Mouse (Mus musculus) ES-E14 (cell line): ENCODE data around the gene Ppp1r1c. TPM values are rescaled to one million over a fixed set of nuclear protein-coding genes. Genes with fewer than 3 reads are reported as not detected.

ENCODE experiments used
- DNase-seq: peaks from one replicate; pipeline ENCODE4 v3.0.0-alpha.2; 2013; ENCODE audit warnings: low read depth, low spot score
- H3K27ac ChIP-seq: 2 replicates; pipeline ENCODE4 v1.5.1; 2012; ENCODE audit warnings: low read depth, mild to moderate bottlenecking, low read length, moderate library complexity, mixed read lengths; ENCODE audit not compliant: poor library complexity, insufficient read depth, severe bottlenecking
- H3K36me3 ChIP-seq: 2 replicates; pipeline ENCODE4 v1.6.1; 2012; ENCODE audit warnings: mild to moderate bottlenecking, low read length, moderate library complexity, mixed read lengths; ENCODE audit not compliant: control insufficient read depth, poor library complexity, insufficient read depth, severe bottlenecking
- H3K4me1 ChIP-seq, 2 experiments: fragments of 150-350 bp in 1 of 2; sonication (generic) in 1 of 2; 2 replicates each; pipeline ENCODE4 v1.6.1; 2012; ENCODE audit warnings: low read length in 2 of 2, mild to moderate bottlenecking in 1 of 2, mixed read lengths in 1 of 2; ENCODE audit not compliant: control insufficient read depth in 2 of 2, insufficient read depth in 2 of 2, poor library complexity in 1 of 2
- H3K4me3 ChIP-seq, 2 experiments: fragments of 150-350 bp in 1 of 2; sonication (generic) in 1 of 2; 2 replicates each; pipeline ENCODE4 v1.5.1; 2012; ENCODE audit warnings: low read length in 2 of 2, low read depth in 1 of 2, mild to moderate bottlenecking in 1 of 2, mixed read lengths in 1 of 2; ENCODE audit not compliant: insufficient read depth in 1 of 2, poor library complexity in 1 of 2, severe bottlenecking in 1 of 2
- H3K9ac ChIP-seq: 2 replicates; pipeline ENCODE4 v1.6.1; 2012; ENCODE audit warnings: low read depth, mild to moderate bottlenecking, low read length, mixed read lengths; ENCODE audit not compliant: poor library complexity, insufficient read depth, severe bottlenecking
- H3K9me3 ChIP-seq: fragments of 150-350 bp; sonication (generic); 2 replicates; pipeline ENCODE4 v1.6.1; 2012; ENCODE audit warnings: low read depth, mild to moderate bottlenecking, low read length; ENCODE audit not compliant: control insufficient read depth, insufficient read depth
- CHD2 ChIP-seq: IDR thresholded peaks from 2 replicates; pipeline ENCODE4 v1.6.1; 2014; ENCODE audit warnings: mild to moderate bottlenecking, low read depth, low read length, inconsistent platforms
- HCFC1 ChIP-seq: IDR thresholded peaks from 2 replicates; pipeline ENCODE4 v1.6.1; 2012; ENCODE audit warnings: low read length, inconsistent platforms, borderline replicate concordance; ENCODE audit not compliant: insufficient read depth
- MAFK ChIP-seq: IDR thresholded peaks from 2 replicates; pipeline ENCODE4 v1.6.1; 2014; ENCODE audit warnings: mild to moderate bottlenecking, low read depth, low read length, inconsistent platforms; ENCODE audit not compliant: insufficient read depth
- ZC3H11A ChIP-seq: IDR thresholded peaks from 2 replicates; pipeline ENCODE4 v1.6.1; 2012; ENCODE audit warnings: low read depth, mild to moderate bottlenecking, inconsistent platforms, low read length, borderline replicate concordance
- ZNF384 ChIP-seq: IDR thresholded peaks from 2 replicates; pipeline ENCODE4 v1.6.1; 2012; ENCODE audit warnings: low read depth, low read length, inconsistent platforms
- in situ Hi-C, 2 experiments: fragments of 600-800 bp; cut with MboI; formaldehyde crosslinking; loops; one replicate each; pipeline ENCODE4 v1.15.1; 2025; ENCODE audit warnings: low sequenced_read_pairs in 2 of 2, inconsistent platforms in 1 of 2; ENCODE audit not compliant: unreplicated experiment in 2 of 2
- total RNA-seq: library from RNA; depleted of rRNA; stranded (reverse); fragments of 300-350 nt; gene quantifications from 2 replicates; pipeline ENCODE4 v1.2.3, GENCODE M21; 2012

Ppp1r1c gene
- total RNA-seq, 1 experiment: not detected

DNA sequence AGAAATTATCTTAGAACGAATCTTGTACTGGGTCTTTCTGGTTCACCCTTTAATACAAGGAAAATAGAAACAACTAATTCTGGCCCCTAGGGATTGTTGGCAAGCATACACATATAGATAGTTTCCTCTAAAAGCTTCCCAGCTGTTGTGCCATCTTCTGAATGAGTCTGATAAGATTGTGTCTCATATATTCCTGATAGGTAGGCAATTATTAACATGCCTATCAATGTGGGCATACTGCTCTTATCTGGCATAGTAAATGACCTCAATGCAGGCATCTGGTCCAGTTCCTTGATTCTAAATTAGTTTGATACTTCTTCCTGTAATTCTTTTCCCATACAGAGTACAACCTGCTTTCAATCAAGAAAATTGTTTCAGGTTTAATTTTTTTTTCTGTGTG lies 14.8 kb downstream of the Ppp1r1c start:
- H3K9ac ChIP-seq: no peak overlapping the region
- no peaks in the 10 kb centered on the region for H3K4me1 ChIP-seq
- H3K36me3 ChIP-seq: no peaks in the 10 kb centered on the region
- in situ Hi-C loops: no loop called here
- H3K27ac ChIP-seq: no peak overlapping the region
- H3K9me3 ChIP-seq: no peaks in the 10 kb centered on the region
- DNase-seq: no peak
- TF ChIP-seq CHD2 (no peak), ZNF384 (no peak), HCFC1 (no peak), ZC3H11A (no peak), MAFK (no peak)
- no peak overlapping the region for H3K4me3 ChIP-seq

GRCm38 (mm10) chr2:79738958-79739357 lies 31.4 kb downstream of the Ppp1r1c start:
- no peak overlapping the region for H3K27ac ChIP-seq
- TF ChIP-seq HCFC1 (no peak), MAFK (no peak), ZNF384 (no peak), CHD2 (no peak), ZC3H11A (no peak)
- in situ Hi-C loops: no loop called here
- DNase-seq: no peak
- no peaks in the 10 kb centered on the region for H3K4me1 ChIP-seq
- no peaks in the 10 kb centered on the region for H3K36me3 ChIP-seq
- H3K4me3 ChIP-seq: no peak overlapping the region
- H3K9me3 ChIP-seq: no peaks in the 10 kb centered on the region
- H3K9ac ChIP-seq: no peak overlapping the region

DNA sequence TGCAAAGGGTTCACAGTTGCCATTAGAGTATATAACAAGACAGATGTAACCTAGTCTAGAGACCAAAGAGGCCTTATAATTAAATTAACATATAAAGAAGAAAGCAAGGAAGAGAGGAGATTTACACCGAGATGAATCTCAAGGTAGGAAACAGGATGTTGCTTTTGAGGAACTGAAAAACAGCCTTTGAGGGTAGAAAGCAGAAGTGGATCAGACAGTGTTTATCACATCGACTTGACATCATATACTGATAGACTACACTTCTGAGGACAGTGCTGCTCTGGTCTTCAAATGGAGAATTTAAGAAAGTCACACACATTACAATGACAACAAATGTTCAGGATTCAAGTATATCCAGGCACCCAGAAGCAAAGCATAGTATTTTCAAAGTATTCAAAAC lies 34.4 kb downstream of the Ppp1r1c start:
- no peaks in the 10 kb centered on the region for H3K9me3 ChIP-seq
- H3K36me3 ChIP-seq: no peaks in the 10 kb centered on the region
- H3K27ac ChIP-seq: no peak overlapping the region
- in situ Hi-C loops: no loop called here
- no peak for DNase-seq
- TF ChIP-seq ZC3H11A: no peak
- TF ChIP-seq CHD2: no peak
- TF ChIP-seq MAFK: no peak
- no peak for TF ChIP-seq HCFC1
- no peak for TF ChIP-seq ZNF384
- H3K9ac ChIP-seq: no peak overlapping the region
- no peaks in the 10 kb centered on the region for H3K4me1 ChIP-seq
- no peak overlapping the region for H3K4me3 ChIP-seq

GRCm38 (mm10) chr2:79744164-79744563 lies 36.6 kb downstream of the Ppp1r1c start:
- Histone ChIP-seq H3K9me3 (no peaks in the 10 kb centered on the region), H3K9ac (no peak overlapping the region), H3K27ac (no peak overlapping the region), H3K36me3 (no peaks in the 10 kb centered on the region), H3K4me3 (no peak overlapping the region), H3K4me1 (no peaks in the 10 kb centered on the region)
- DNase-seq: no peak
- TF ChIP-seq MAFK: peak; percentile 68
- no peak for TF ChIP-seq CHD2
- no peak for TF ChIP-seq HCFC1
- no peak for TF ChIP-seq ZC3H11A
- TF ChIP-seq ZNF384: no peak
- in situ Hi-C loops: no loop called here

- Histone ChIP-seq H3K9ac (no peak overlapping the region), H3K4me3 (no peak overlapping the region), H3K36me3 (no peaks in the 10 kb centered on the region), H3K27ac (no peak overlapping the region), H3K4me1 (no peaks in the 10 kb centered on the region), H3K9me3 (no peaks in the 10 kb centered on the region)
- no peak for TF ChIP-seq ZNF384
- in situ Hi-C loops: no loop called here
- DNase-seq: no peak
Measured at GRCm38 (mm10) chr2:79751685-79752084, 44.1 kb downstream of the Ppp1r1c start.
